Mouse (Mus musculus): ENCODE measurements around the gene Glis1.
"Not testable (repeated sequence)": the region's sequence is repeated elsewhere in the genome, so short reads cannot be mapped to it uniquely, and the experiment has no call there.

The Glis1 gene

DNA sequence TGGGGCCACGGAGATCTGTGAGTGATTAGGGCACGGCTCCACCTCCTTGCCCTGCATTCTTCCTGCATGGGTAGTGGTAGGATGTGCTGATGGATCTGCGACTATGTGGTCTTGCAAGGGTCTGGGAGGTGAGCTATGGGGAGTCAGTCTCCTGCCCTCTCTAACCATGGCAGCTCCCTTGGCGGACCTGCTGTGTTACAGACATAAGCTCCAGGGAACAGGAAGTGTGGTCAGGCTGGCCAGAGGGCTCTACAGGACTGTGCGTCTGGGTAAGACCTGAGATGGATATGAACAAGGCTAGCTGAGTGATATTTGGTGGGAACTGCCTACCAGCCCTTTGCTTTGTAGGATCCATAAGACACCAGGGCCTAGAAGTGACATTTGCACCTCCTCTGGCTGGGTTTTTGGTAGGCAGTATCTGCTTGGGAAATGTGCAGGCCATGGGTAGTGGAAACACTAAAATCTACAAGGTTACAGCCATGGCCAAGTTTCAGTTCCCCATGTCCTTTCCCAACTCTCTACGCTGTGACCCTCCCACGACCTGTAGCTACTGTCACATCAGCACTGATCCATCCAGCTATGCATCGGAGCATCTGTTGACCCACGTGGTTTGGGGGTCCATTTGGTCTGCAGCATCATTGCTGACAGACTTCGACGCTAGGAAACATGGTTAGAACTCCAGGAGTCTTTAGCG, 142.9 kb downstream of the Glis1 start:
- in situ Hi-C loops (cut with MboI, MseI) = no loop called here

DNA sequence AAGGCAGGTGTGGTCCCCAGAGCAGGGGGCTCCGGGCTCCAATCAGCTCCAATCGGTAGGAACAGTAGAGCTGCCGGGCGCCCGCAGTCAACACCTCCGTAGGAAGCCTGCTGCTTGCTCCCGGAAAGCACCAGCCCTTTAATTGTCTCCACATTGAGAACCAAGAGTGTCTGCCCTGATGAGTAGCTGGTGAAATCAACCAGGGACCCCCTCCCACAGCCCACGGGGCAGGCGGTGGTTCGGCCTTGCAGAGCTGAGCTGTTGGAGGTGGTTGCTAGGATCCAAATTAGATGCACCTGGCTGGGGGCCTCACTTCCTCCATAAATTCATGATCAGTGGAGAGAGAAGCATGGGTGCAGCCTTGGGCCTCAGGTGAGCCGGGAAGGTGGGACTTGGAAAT, 146.5 kb downstream of the Glis1 start:
- in situ Hi-C loops (cut with MboI, MseI) = no loop called here

DNA sequence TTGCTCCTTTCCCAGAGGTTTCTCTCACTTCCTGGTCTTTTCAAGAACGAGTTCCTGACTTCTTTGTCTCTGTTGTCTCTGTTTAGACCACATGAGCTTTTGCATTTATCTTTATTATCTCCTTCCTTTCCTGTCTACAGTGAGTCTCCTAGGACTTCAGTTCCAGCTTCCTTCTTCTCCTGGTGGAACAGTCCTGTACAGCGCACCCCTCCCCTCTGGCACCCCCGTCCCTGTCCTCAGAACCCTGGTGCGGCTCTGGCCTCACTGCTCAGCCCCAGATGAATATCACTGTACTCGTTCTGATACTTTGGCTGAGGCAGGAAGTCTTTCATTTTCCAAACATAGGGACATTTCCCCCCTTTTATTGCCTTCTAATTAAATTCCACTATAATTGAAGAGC, 152.0 kb downstream of the Glis1 start:
- in situ Hi-C loops (cut with MboI, MseI) = no loop called here

DNA sequence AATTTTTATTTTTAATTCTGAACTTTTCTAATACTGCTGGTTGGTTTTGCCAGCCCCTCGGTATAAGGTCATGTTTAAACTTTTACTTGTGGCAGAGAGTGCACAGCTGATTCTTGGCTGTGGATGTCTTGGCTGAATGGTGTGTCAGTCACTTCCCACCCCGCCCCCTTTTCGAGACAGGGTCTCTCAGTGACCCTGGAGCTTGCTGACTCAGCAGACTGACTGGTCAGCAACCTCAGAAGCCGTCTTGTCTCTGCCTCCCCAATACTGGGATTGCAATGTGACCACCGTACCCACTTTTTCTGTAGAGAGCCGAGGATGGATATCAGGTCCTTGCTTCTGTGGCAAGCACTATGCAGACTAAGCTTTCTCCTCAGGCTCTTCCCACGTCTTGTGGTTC, 154.2 kb downstream of the Glis1 start:
- in situ Hi-C loops (cut with MboI, MseI) = no loop called here

DNA sequence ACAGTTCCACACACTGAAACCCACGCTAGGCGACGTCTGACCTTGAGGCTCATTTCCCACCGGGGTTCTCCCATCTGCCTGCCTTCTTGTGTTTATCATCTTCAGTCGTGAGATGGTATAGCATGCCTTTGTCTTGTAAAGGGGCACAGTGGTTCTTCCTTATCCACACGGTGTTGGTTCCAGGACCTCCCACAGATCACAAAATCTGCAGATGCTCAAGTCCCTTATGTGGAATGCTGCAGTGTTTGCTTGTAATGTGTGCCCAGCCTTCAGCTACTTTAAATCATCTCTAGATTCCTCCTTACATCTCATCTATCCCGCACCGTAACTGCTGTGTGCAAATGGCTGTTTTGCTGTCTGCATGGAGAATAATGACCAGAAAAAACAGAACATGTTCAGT, 154.7 kb downstream of the Glis1 start:
- in situ Hi-C loops (cut with MboI, MseI) = no loop called here

DNA sequence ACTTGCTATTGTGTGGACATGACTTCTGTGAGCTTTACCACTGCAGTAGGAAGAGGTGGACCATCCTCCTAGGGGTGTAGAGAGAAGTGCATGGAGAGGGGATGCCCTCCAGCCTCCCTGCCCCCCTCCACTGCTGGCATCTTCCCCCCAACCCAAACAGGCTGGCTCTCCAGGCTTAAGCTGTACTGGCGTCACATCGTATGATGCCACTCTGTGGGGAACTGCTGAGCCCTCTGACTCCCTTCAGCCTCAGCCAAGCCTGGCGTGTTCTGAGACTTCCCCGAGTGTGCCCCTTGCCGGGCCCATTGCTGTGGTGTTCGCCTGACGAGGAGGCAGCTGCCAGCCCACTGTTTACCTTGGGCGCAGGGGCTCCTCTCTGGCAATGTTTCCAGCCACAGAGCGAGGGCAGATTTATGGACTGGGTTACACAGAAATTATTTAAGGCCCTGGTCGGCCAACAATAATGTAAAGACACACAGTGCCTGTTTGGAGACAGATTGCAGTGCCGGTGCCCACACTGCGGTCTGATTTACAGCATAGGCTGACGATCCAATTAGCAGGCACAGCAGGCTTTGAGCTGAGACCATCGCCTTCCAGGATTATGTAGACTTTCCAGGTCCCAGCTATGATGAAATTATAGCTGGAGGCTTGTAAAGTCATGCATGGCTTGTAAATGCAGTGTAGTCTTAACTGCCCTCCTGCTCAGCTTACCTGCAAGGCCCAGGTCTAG, 156.6 kb downstream of the Glis1 start:
- in situ Hi-C loops (cut with MboI, MseI) = no loop called here

DNA sequence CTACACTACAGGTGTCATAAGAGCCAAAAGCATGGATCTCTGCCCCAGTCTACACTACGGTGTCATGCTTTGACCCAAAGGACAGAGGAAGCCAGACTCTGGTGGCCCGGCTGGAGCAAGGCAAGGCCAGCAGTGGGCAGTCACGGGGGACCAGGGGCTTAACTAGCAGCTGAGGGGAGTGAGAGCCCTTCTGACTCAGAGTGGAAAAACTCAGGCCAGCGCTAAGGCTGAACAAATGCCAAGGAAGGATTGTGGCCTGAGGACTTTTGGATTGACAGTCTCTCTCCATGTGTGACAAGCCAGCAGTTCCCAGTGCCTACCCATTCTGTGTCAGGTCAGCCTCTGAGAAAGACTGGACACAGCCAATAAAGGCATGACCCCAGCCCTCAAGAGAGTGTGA, 159.0 kb downstream of the Glis1 start:
- in situ Hi-C loops (cut with MboI, MseI) = no loop called here

DNA sequence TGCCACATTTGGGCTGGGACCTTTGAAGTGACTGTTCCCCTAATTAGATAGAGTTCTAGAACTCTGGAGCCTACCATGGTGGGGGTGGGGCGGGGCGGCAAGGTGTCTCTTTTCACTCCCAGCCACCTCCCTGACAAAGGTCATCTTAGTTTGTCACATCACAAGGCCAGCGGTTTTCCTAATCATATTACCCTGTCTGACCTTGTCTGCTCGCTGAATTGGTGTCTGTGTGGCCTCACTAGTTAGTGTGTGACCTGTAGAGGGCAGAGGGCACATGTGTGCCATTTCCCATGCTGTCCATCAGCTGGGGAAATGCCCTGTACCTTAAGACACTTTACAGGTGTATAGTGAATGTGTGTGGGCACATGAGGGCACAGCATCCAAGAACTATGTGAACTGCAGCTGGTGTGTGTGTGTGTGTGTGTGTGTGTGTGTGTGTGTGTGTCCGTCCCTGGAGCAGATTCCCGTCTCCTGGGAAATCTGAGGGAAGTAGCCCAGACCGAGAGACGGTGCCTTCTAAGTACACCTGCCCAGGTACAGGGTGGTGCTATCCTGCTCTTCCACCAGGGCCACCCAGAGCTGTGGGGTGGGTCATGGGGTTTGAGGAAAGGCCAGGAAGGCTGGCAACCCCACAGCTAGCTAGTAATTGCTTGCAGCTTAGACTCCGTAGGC, 163.0 kb downstream of the Glis1 start:
- in situ Hi-C loops (cut with MboI, MseI) = no loop called here

DNA sequence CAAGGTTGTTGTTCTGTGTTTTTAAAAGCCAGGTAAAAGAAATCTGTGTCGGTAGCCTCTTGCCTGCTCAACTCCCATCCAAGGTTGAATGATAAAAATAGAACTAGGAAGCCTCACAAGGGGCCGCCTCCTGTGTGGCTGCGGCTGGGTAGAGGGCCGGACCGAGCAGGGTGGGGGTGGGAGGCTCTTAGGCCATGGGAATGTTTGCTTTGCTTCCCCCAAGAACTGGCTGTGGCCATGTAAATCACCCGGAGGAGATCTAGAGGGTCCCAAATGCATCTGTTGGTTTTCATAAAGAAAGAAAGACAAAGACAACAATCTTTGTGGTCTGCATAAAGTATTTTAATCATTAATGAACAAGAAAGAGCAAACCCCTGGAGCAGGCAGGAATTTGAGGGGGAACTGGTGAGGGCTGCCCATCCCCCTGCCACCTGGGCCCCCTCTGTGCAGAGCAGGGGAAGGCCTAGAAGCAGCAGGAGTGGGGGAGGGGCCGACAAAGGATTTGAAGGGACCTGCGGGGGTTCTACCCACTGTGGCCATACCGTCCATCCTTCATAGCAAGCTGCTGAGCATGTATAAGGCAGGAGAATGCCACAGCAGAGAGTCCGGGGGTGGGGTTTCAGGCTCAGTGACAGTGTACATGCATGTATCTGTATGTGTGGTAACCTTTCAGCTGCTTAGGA, 163.6 kb downstream of the Glis1 start:
- in situ Hi-C loops (cut with MboI, MseI) = no loop called here

DNA sequence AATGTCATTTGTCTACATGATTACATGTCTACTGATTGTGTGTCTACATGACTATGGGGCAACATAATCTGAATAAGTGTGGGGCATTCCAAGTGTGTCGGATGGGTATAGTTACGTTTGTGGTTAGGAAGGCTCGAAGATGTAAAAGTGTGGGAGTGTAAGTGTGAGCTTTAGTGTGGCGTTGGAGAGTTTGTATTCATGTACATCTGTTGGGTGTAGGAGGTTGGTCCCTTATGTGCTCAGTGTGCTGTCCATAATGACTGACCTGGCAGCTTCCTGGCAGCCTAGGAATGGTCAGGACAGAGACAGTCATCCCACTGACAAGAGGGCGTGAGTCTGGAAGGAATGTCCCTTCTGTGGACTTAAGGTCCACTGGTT, 164.2 kb downstream of the Glis1 start:
- in situ Hi-C loops (cut with MboI, MseI) = not testable (repeated sequence)

DNA sequence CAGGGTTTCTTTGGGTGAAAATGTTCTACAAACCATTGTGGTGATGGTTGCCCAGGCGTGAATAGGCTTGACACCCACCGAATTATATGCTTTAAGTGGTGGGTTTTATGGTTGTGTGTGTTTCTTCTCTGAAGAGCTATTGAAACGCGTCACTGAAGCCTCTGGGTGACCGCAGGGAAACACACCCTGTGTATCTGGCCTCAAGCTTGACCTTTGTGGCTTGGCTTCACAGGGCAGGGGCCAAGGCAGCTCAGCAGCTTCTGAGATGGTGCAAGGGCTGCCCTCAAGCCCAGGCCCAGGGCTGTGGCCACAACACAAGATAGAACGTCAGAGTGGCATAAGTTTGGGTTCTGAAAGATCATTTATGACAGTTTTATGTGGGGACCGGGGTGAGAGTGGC, 167.9 kb downstream of the Glis1 start:
- in situ Hi-C loops (cut with MboI, MseI) = loop anchor here (5.0 kb wide), 1 partner anchor 1105 kb away; no protein-coding TSS in a partner anchor

DNA sequence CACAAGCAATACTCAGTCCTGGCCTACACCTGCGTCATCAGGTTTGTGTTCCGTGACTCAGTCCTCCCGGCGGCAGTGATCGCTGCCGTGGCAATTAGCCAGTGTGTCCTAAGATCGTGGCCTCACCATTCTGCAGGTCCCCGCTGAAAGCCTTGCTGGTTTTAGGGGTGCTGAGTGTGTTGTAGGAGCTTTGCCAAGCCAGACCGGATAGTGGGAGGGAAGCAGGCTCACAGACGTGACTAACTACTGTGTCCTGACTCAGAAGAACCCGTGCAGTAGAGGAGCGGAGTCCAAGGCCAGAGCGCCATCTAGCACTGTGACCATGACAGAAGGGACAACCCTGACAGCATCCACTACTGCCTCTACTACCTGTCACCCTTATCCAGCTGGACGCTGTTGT, 168.4 kb downstream of the Glis1 start:
- in situ Hi-C loops (cut with MboI, MseI) = loop anchor here (5.0 kb wide), 1 partner anchor 1105 kb away; no protein-coding TSS in a partner anchor

DNA sequence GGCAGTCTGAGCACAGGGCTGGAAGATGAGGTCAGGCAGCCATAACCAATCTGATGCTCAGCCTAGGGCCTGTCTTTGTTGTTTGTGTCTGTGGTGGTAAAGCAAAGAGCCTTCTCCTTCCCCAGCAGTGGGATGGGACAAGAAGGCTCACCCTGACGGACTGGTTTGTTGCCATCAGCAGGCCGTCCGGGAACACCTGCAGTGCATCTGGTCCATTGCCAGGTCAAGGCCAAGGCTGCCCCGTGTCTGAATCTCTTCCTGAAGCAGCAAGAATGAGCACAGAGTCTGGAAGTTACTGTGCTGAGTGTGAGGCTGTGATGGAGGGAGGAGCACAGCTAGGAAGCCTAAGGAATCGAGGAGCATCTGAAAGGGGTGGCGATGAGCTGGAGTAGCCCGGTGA, 168.8 kb downstream of the Glis1 start:
- in situ Hi-C loops (cut with MboI, MseI) = loop anchor here (5.0 kb wide), 1 partner anchor 1106 kb away; no protein-coding TSS in a partner anchor

DNA sequence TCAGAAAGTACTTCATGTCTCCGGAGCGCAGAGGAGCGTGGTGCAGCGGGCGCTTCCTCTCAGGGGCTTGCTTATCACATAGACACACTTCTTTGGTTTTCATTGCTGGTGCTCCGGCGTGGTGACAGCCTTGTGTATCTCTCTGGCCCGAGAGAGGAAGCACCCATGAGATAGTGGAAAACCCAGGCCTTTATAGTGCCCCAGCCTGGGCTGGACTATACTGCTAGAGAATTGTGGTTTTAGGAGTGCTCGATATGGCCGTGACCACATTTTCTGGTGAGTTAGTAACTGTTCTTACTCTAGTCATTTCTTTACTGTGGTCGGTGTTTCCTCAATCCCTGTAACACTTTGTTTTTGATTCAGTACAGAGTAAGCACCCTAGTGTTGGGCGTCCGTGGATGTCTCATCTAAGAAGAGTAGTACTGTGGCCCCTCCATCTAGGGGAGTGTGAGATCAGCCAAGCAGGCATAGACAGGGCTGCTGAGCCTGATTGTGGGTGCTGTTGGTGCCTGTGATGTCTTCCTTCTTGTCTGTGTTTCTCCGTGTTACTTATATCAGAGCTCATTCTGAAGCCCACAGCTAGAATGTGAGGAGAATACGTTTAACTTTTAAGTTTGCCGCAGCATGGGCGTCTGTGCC, 171.7 kb downstream of the Glis1 start:
- in situ Hi-C loops (cut with MboI, MseI) = no loop called here

DNA sequence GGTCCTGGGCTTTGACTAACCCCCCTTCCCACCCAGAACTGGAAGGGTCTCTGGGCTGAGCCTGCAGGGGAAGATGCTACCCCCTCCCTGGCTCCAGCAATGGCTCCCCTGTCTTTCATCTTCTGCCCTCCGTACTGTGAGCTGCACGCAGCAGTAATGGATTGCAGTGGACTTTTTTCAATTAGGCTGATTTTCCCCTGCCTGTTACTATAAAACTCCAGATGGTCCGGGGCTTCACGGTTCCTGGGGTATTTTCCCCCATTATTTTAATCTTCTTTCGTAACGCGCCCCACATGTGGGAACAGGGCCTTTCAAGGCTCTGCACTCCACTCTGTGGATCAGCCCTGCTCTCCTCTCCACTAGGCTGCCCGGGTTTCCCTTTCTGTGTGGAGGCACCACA, 175.4 kb downstream of the Glis1 start:
- in situ Hi-C loops (cut with MboI, MseI) = no loop called here

DNA sequence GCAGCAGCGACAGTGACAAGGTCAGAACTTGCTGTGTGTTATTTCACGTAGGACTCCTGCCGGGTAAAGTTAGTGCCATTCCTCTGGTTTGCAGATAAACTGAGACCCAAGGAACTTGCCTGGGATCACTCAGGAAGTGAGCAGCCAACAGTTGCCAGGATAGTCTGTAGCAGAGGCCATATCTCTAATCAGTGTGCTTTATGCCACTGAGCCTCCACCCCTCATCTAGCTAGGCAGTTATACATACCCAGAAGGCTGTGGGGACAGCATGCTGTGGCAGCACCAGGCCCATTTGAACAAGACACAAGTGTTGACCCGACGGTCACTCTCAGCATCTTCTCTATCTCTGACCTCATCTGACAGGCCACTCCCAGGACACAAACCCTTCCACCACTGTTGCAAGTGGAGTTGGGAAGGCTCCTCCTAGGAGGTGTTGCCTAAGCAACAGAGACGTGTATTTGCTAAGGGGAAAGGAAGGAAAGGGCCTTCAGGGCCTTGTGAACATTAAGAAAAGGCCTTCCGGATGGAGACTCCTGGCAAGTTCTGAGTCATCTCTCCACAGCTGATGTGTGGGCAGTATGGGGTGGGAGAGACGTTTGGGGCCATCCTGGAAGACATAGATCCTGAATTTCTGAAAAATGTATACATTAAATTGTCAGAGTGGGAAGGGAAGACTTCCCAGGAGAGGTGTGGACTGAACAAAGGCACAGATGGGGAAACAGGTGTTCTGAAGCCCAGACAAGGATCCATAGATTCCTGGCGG, 177.7 kb downstream of the Glis1 start:
- in situ Hi-C loops (cut with MboI, MseI) = no loop called here

DNA sequence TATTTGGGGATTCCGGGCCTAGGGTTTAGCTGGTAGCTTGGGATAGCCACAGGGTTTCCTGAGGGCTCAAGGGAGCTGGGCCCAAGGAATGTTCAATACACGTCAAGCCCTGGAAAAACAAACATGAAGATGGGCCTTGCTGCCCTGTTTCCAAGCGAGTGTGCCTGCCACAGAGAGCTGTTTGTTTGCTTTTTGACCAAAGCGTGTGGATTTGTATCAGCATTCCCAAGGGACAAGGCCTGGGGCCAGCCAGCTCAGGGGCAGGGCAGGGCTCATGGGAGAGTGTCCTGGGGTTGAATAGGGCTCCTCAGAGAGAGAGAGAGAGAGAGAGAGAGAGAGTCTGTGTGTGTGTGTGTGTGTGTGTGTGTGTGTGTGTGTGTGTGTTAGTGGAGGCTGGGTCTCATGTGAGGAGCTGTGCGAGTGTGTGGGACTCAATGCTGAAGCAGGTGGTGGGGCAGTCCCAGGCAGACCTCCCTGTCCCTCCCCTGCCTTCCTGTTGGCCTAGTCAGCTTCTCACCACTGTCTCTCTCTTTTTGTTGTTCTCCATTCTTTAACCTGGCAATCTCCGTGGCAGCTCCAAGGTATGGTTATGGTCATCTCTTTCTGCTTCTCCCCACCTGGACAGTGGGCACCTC, 183.3 kb downstream of the Glis1 start:
- in situ Hi-C loops (cut with MboI, MseI) = no loop called here

DNA sequence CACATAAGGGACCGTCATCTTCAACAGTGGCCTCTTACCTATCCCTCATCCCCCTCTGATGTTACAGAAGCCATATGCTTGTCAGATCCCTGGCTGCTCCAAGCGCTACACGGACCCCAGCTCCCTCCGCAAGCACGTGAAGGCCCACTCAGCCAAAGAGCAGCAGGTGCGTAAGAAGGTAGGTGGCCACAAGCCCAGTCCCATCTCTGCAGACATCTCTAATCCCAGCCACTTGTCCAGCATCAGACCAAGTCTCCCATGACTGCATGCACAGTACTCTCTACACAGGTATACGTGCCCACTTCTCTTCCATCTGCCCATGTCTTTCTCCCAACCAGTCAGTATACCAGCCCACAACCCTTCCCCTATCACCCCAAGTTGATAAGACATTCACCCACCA, 185.1 kb downstream of the Glis1 start:
- in situ Hi-C loops (cut with MboI, MseI) = no loop called here

DNA sequence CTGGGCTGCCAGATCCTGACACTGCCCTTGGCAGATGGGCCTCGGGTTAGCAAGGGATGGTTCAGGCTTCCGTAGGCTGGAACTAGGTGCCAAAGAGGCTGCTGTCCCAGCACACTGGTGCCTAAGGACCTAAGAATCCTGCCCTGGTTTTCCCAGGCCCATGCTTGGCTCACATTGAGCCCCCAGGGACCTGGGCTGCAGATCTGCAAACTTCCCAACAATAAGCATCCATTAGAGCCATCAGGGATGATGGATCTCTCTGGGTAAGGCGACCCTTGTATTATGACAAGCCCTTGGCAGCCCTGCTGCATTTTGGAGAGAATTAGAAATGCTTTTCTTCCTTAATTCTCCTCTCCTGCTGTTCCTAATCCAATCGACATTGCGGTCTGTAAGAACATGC, 187.0 kb downstream of the Glis1 start:
- in situ Hi-C loops (cut with MboI, MseI) = no loop called here

DNA sequence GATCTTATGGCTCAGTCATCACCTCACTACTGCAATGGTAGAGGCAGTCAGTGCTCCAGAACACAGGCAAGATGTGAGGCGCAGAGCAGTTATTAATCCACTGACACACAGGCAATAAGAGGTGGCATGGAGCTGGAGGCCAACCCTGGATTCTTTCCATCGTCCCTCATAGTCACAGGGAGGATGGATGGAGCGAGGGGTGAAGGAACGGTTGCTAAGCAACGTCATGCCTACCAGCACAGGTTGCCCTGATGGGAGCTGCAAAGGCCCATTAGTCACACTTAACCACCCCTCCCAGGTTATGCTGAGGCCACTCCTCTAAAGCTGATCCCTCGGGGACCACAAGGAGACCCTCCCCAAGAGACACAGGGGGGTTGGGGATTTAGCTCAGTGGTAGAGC, 187.9 kb downstream of the Glis1 start:
- in situ Hi-C loops (cut with MboI, MseI) = no loop called here

DNA sequence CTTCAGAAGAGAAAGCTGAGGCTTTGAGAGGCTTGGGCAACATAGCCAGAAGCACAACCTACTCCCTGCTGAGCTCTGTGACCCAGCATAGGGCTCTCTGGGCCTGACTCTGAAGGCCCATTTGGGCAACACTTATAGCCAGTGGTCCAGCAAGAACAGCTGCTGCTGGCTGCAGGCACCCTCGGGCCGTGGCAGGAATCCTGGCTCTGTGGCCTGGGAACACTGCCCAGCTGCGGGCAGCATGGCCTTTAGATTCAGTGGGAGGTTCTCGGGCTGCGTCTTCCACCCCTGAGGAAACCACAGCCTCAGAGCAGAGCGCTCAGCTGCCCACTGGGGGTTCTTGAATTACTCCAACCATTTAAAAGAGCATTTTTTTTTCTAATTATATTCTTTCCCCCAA, 189.5 kb downstream of the Glis1 start:
- in situ Hi-C loops (cut with MboI, MseI) = no loop called here
